Mouse (Mus musculus) hindbrain, postnatal 0 days (tissue): ENCODE measurements around the gene A730071L15Rik. TPM values are rescaled to one million over a fixed set of nuclear protein-coding genes. Genes with fewer than 3 reads are reported as not detected.

Source experiments
- ATAC-seq: fragments of 200-750 bp; cut with Nextera tagmentation; 2 replicates; pipeline ENCODE4 v1.8.0; 2017; ENCODE audit warnings: mild to moderate bottlenecking, moderate TSS enrichment, moderate library complexity
- DNase-seq: peaks from one replicate; pipeline ENCODE4 v3.0.0-alpha.2; 2015; ENCODE audit warnings: low spot score
- H3K27ac ChIP-seq: fragments of 300-500 bp; sonication (generic); 2 replicates; pipeline ENCODE4 v1.5.1; 2014; ENCODE audit warnings: mild to moderate bottlenecking
- H3K27me3 ChIP-seq: fragments of 300-500 bp; sonication (generic); 2 replicates; pipeline ENCODE4 v1.6.1; 2014; ENCODE audit warnings: low read length, mixed read lengths; ENCODE audit not compliant: insufficient read depth
- H3K36me3 ChIP-seq: fragments of 300-500 bp; sonication (generic); 2 replicates; pipeline ENCODE4 v1.6.1; 2014; ENCODE audit warnings: low read length, mixed read lengths; ENCODE audit not compliant: insufficient read depth
- H3K4me1 ChIP-seq: fragments of 300-500 bp; sonication (generic); 2 replicates; pipeline ENCODE4 v1.6.1; 2014; ENCODE audit warnings: antibody characterized with exemption, low read length, mixed read lengths; ENCODE audit not compliant: insufficient read depth
- H3K4me2 ChIP-seq: fragments of 300-500 bp; sonication (generic); 2 replicates; pipeline ENCODE4 v1.6.1; 2014; ENCODE audit warnings: low read depth, mild to moderate bottlenecking, low read length, moderate library complexity, mixed read lengths
- H3K4me3 ChIP-seq: fragments of 300-500 bp; sonication (generic); 2 replicates; pipeline ENCODE4 v1.5.1; 2014; ENCODE audit warnings: low read length
- H3K9ac ChIP-seq: fragments of 300-500 bp; sonication (generic); replicated peaks from 2 replicates; pipeline ENCODE4 v1.6.1; 2014; ENCODE audit warnings: mild to moderate bottlenecking, low read length, moderate library complexity, mixed read lengths
- H3K9me3 ChIP-seq: fragments of 300-500 bp; sonication (generic); 2 replicates; pipeline ENCODE4 v1.6.1; 2016; ENCODE audit warnings: low read length, mixed read lengths
- CTCF ChIP-seq: IDR thresholded peaks from 2 replicates; pipeline ENCODE4 v1.5.1; 2016; ENCODE audit warnings: antibody characterized with exemption, control low read depth, low read depth
- WGBS: fragments of 180-500 bp; shearing (Covaris S2); extraction: QIAGEN DNeasy Blood & Tissue Kit; methylation state at CpG from one replicate; pipeline ENCODE4 v1.1.7; 2014; 5-methylcytosine and 5-hydroxymethylcytosine counted together
- polyA plus RNA-seq: library from polyadenylated mRNA; unstranded; fragments of >200 nt; fragmentation: Nextera tagmentation; extraction: Ambion mirVana; gene quantifications from 2 replicates; pipeline ENCODE4 v1.2.1, GENCODE M21; 2015
- total RNA-seq: library from RNA; depleted of rRNA; stranded (reverse); fragments of >200 nt; gene quantifications from 2 replicates; pipeline ENCODE4 v1.2.3, GENCODE M21; 2014; rRNA removed

Gene A730071L15Rik
- total and polyA plus RNA-seq, 2 experiments from 2014 or later, result 0.58 TPM; not detected in 1

DNA sequence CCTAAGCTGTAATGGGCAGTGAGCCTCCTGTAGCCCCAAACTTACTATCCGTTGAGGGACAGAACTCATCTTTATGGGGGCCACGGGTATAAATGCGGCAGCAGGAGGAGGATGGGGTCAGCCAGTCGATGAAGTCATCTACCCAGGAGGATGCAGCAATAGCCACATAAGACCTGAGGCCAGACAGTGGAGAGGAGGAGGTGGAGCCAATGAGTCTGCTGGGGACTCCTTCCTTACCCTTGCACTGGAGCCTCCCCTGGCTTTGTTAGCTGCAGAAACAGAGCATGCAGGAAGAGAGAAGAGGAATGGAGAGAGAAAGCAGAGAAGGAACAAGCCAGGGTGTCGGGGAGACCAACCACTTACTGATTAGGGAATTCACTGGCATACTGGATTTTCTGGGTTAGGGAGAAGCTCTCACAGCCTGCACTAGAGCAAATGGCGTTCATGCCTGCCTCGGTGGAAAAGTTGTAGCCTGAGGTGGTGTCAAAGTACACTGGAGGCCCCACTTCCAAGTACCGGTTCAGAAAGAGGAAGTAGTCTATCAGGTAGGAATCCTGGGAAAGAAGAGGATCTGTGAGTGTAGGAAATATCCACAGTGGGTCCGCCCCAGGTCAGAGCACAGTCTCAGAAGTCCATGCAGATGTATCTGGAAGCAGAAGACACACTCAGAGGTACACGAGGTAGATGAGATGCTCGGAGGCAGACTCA is 18.5 kb downstream of the A730071L15Rik start:
- WGBS, result 84% methylated on average over 11 of the region's 11 CpGs

DNA sequence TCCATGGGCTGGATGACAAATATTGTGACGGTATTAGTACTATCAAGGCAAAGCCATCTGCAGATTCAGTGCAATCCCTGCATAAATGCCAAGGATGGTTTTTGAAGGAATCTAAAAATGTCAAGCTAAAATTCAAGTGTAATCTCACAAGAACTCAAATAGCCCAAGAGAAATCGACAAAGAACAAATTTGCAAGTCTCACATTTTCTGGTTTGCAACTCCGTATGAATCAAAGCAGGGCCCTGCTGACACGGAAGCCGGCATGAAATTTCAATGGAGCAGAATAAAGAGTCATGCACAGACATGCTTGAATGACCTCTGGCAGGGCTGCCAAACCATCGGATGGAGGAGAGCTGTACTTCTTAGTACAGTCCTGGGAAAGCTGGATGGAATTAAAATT is 20.1 kb downstream of the A730071L15Rik start:
- H3K4me2 ChIP-seq, result no peak overlapping the region
- no peak for ATAC-seq
- no peak for TF ChIP-seq CTCF
- no peaks in the 10 kb centered on the region for H3K9me3 ChIP-seq
- no peaks in the 10 kb centered on the region for H3K27me3 ChIP-seq
- 58% methylated on average over 6 of the region's 6 CpGs for WGBS
- no peak overlapping the region for H3K9ac ChIP-seq
- no peak overlapping the region for H3K4me3 ChIP-seq
- peak; percentile 9 for DNase-seq
- H3K36me3 ChIP-seq, result no peaks in the 10 kb centered on the region
- no peaks in the 10 kb centered on the region for H3K4me1 ChIP-seq
- H3K27ac ChIP-seq, result no peak overlapping the region

More for the DNA sequence above, 18.5 kb downstream of the A730071L15Rik start:
- H3K4me1 ChIP-seq, result no peaks in the 10 kb centered on the region
- no peak overlapping the region for H3K9ac ChIP-seq
- H3K4me3 ChIP-seq, result no peak overlapping the region
- ATAC-seq (no peak), DNase-seq (no peak)
- H3K27me3 ChIP-seq, result no peaks in the 10 kb centered on the region
- no peaks in the 10 kb centered on the region for H3K36me3 ChIP-seq
- no peak overlapping the region for H3K4me2 ChIP-seq
- TF ChIP-seq CTCF, result no peak
- H3K9me3 ChIP-seq, result no peaks in the 10 kb centered on the region
- no peak overlapping the region for H3K27ac ChIP-seq

DNA sequence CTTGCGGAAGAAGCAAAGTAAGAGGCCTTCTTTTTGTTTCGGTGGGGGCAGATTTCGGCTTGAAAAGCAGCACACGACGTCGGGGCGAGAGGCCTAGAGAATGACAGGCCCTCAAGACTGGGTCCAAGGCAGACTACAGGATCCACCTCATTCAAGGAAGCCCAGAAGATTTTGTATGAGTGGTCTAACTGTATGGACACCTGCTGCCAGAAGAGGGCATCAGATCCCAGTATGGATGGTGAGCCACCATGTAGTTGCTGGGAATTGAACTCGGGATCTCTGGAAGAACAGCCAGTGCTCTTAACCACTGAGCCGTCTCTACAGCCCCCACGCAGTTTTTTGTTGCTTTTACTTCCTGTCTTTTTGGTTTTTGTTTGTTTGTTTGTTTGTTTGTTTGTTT is 22.4 kb downstream of the A730071L15Rik start:
- no peak for DNase-seq
- Histone ChIP-seq H3K27ac (no peak overlapping the region), H3K4me3 (no peak overlapping the region), H3K9me3 (no peaks in the 10 kb centered on the region), H3K9ac (no peak overlapping the region), H3K4me1 (no peaks in the 10 kb centered on the region), H3K27me3 (no peaks in the 10 kb centered on the region), H3K4me2 (no peak overlapping the region), H3K36me3 (no peaks in the 10 kb centered on the region)
- ATAC-seq, result no peak
- TF ChIP-seq CTCF, result no peak
- 91% methylated on average over 10 of the region's 10 CpGs for WGBS

DNA sequence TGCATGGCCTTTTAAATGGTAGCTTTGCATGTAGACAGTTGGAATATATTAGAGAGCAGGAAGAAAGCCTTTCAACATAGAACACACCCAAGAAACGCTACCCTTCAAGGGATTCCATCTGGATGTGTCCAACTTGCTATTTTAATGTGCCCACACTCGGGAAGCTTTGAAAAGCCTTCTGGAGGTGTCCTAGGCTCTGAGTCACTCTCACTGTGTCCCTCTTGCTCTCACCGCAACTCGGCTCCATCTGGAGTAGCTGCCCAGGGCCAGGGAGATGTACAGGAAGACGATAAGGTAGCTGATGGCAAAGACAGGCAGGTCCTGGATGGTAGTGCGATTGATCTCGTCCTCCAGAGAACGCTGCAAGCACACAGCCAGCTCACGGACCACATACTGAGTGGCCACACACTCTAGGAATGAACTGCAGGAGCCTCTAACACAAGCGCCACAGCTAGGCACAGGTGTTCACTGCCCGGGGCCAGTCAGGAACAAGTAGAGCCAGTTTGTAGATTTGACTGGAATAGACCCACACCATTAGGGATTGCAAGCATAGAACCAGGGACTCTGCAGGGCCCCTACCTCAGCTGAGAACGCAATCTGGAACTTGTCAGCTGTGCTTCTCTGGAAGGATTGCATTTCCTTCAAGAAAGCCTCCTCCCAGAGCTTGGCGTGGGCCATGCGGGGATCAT is 24.9 kb downstream of the A730071L15Rik start:
- DNase-seq, result no peak
- no peaks in the 10 kb centered on the region for H3K4me1 ChIP-seq
- TF ChIP-seq CTCF, result no peak
- H3K9me3 ChIP-seq, result no peaks in the 10 kb centered on the region
- H3K9ac ChIP-seq, result no peak overlapping the region
- no peak overlapping the region for H3K4me3 ChIP-seq
- 79% methylated on average over 14 of the region's 14 CpGs for WGBS
- H3K36me3 ChIP-seq, result no peaks in the 10 kb centered on the region
- ATAC-seq, result no peak
- no peaks in the 10 kb centered on the region for H3K27me3 ChIP-seq
- H3K27ac ChIP-seq, result no peak overlapping the region
- H3K4me2 ChIP-seq, result no peak overlapping the region

DNA sequence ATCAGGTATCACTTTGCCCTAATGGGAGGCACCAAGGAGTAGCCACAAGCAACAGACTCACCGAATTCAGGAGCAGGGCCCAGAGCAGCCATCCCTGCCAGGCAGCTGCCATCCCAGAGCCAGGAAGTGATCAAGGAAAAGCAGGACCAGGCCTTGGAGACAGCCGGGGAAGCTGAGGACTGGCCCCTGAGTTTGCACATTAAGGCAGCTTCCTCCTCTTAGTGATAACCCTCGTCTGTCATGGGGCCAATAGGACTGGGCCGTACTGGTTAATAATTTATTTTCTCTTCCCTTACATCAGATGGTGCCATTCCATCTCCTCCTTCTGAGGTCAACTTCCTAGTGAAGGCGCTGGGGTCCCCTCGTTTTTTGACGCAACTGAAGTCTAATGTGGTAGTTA is 30.2 kb downstream of the A730071L15Rik start, which contains the start of gene Npc1l1:
Npc1l1 (minus strand) TSS at position 132 of the 400 bp plus-strand sequence.
- H3K4me2 ChIP-seq, result no peak within 1 kb of the TSS
- WGBS, result 83% methylated on average over 7 of the region's 7 CpGs
- no peak for ATAC-seq
- TF ChIP-seq CTCF, result no peak
- H3K27ac ChIP-seq, result no peak within 1 kb of the TSS
- H3K4me1 ChIP-seq, result no peaks in the 10 kb centered on the region
- H3K36me3 ChIP-seq, result no peaks in the 10 kb centered on the region
- H3K27me3 ChIP-seq, result no peaks in the 10 kb centered on the region
- no peak within 1 kb of the TSS for H3K4me3 ChIP-seq
- no peak within 1 kb of the TSS for H3K9ac ChIP-seq
- DNase-seq, result no peak
- H3K9me3 ChIP-seq, result no peaks in the 10 kb centered on the region

DNA sequence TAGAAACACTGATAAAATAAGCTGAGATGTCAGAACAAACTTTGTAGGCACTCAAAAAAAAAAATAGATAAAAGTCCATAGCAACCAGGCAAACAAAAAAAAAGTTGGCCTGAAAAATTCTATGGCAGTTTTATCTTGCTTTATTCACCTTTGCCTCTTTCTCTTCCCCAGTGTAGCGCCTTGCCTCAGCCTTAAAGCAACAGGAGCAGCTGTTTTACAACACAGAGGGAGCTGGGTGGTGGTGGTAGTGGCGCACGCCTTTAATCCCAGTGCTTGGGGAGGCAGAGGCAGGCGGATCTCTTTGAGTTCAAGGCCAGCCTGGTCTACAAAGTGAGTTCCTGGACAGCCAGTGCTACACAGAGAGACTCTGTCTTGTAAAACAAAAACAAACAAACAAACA is 33.2 kb downstream of the A730071L15Rik start:
- Histone ChIP-seq H3K27ac (no peak overlapping the region), H3K4me1 (no peaks in the 10 kb centered on the region), H3K4me3 (no peak overlapping the region), H3K9ac (no peak overlapping the region), H3K36me3 (no peaks in the 10 kb centered on the region), H3K9me3 (no peaks in the 10 kb centered on the region; the same call in 1 of the 2 replicates), H3K4me2 (no peak overlapping the region), H3K27me3 (no peaks in the 10 kb centered on the region)
- WGBS, result 92% methylated on average over 4 of the region's 4 CpGs
- ATAC-seq, result no peak
- no peak for TF ChIP-seq CTCF
- DNase-seq, result no peak

DNA sequence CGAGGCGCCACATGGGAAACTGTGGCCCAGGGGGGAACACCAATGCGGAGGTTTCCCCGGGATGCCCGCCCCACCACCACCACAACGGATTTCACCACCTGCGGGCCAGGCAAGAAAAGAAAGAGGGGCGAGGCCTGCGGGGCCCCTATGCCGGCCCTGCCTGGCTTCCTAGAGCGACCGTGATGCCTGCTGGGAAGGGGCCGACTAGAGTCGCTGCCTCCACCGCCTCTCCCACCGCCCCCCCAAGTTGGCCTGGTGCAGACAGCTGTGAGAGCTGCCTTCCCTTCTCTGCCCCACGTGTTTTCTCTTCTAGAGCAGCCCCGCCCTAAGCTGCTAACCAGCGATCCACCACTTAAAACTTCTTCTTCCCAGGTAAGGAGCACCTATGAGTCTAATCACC is 44.9 kb downstream of the A730071L15Rik start:
- TF ChIP-seq CTCF, result no peak
- Histone ChIP-seq H3K27me3 (no peaks in the 10 kb centered on the region), H3K27ac (no peak overlapping the region), H3K9me3 (no peaks in the 10 kb centered on the region), H3K4me1 (no peaks in the 10 kb centered on the region), H3K4me2 (no peak overlapping the region), H3K4me3 (no peak overlapping the region), H3K9ac (no peak overlapping the region), H3K36me3 (no peaks in the 10 kb centered on the region)
- 38% methylated on average over 19 of the region's 19 CpGs for WGBS
- DNase-seq (no peak), ATAC-seq (no peak)

Other genes starting within 250 kb of the A730071L15Rik start
- gene Gck, start 249.9 kb upstream of the A730071L15Rik start, total RNA-seq, result 3.2 and 9.1 TPM in 2 replicates
- gene Gck, start 249.9 kb upstream of the A730071L15Rik start, polyA plus RNA-seq, result 7.1 and 7.5 TPM in 2 replicates
- gene Ykt6, start 244.3 kb upstream of the A730071L15Rik start, total RNA-seq, result 130 TPM in 2 replicates
- 72.3 and 81.7 TPM in 2 replicates for gene Ykt6, start 244.3 kb upstream of the A730071L15Rik start, polyA plus RNA-seq
- gene Camk2b, start 133.7 kb upstream of the A730071L15Rik start, total RNA-seq, result 188 and 212 TPM in 2 replicates
- gene Camk2b, start 133.7 kb upstream of the A730071L15Rik start, polyA plus RNA-seq, result 160 and 165 TPM in 2 replicates
- 57.3 and 66.7 TPM in 2 replicates for gene Nudcd3, start 386 bp downstream of the A730071L15Rik start, total RNA-seq
- 63.0 and 63.6 TPM in 2 replicates for gene Nudcd3, start 386 bp downstream of the A730071L15Rik start, polyA plus RNA-seq
- gene Npc1l1, start 30.1 kb downstream of the A730071L15Rik start, total RNA-seq, result 0.05 and 0.07 TPM in 2 replicates
- 0.04 and 0.08 TPM in 2 replicates for gene Npc1l1, start 30.1 kb downstream of the A730071L15Rik start, polyA plus RNA-seq
- gene Ddx56, start 67.7 kb downstream of the A730071L15Rik start, total RNA-seq, result 76.7 and 79.4 TPM in 2 replicates
- 65.6 and 69.0 TPM in 2 replicates for gene Ddx56, start 67.7 kb downstream of the A730071L15Rik start, polyA plus RNA-seq
- 82.0 and 95.4 TPM in 2 replicates for gene Tmed4, start 74.8 kb downstream of the A730071L15Rik start, total RNA-seq
- 103 and 114 TPM in 2 replicates for gene Tmed4, start 74.8 kb downstream of the A730071L15Rik start, polyA plus RNA-seq
- gene Ogdh, start 91.6 kb downstream of the A730071L15Rik start, total RNA-seq, result 139 TPM in 2 replicates
- 139 and 151 TPM in 2 replicates for gene Ogdh, start 91.6 kb downstream of the A730071L15Rik start, polyA plus RNA-seq
- 136 and 149 TPM in 2 replicates for gene Zmiz2, start 189.0 kb downstream of the A730071L15Rik start, total RNA-seq
- gene Zmiz2, start 189.0 kb downstream of the A730071L15Rik start, polyA plus RNA-seq, result 27.0 and 29.0 TPM in 2 replicates
- 2,267 and 2,460 TPM in 2 replicates for gene Ppia, start 215.4 kb downstream of the A730071L15Rik start, total RNA-seq
- gene Ppia, start 215.4 kb downstream of the A730071L15Rik start, polyA plus RNA-seq, result 5,475 and 5,597 TPM in 2 replicates
- gene H2afv, start 244.4 kb downstream of the A730071L15Rik start, total RNA-seq, result 75.5 and 95.0 TPM in 2 replicates
- 251 and 254 TPM in 2 replicates for gene H2afv, start 244.4 kb downstream of the A730071L15Rik start, polyA plus RNA-seq